Mouse (Mus musculus): ENCODE results near the gene Tnfrsf23. TPM values are rescaled to one million over a fixed set of nuclear protein-coding genes. Genes with fewer than 3 reads are reported as not detected.
"Not testable (repeated sequence)": the region's sequence is repeated elsewhere in the genome, so short reads cannot be mapped to it uniquely, and the experiment has no call there.

The Tnfrsf23 gene
- total RNA-seq, 2 experiments from 2014 or later = 1.3 to 1.6 TPM

DNA sequence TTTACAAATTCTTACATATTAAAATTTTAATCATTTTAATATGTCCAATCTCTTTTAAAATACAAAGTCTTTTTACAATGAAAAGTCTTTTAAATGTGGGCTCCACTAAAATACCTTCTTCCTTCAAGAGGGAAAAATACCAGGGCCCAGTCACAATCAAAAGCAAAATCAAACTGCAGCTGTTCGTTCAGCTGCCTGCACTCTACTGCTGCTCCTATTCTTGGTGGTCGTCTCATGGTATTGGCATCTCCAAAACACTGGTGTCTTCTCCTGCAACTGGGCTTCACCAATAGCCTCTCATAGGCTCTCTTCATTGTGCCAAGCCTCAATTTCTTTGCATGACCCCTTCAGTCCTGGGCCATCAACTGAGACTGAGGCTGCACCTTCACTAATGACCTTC is 22.2 kb downstream of the Tnfrsf23 start:
- DNase-seq (ENCODE audit: low spot score in 2 of 2) = no peak
- TF ChIP-seq CTCF (conservative IDR thresholded peaks at IDR 0.05) = no peak
- Histone ChIP-seq H3K4me3 (no peak overlapping the region), H3K27ac (no peak overlapping the region)

DNA sequence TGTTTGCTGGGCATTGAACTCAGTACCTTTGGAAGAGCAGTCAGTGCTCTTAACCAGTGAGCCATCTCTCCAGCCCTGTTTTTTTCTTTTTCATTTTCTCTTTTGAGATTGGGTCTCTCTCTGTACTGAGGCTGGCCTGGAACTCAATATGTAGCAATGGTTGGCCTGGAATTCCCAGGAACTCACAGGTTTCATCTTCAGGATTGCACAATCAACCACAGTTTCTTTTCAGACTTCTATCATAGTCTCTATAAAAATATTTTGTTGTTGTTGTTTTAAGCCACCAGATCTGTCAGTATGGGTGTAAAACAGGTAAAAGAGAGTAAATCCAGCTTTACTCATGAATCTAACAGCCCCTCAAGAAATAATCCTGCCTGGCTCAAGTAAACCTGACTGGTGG is 24.9 kb downstream of the Tnfrsf23 start:
- no peak for TF ChIP-seq CTCF (conservative IDR thresholded peaks at IDR 0.05)
- no peak overlapping the region for H3K4me3 ChIP-seq
- no peak for DNase-seq (ENCODE audit: low spot score in 2 of 2)
- H3K27ac ChIP-seq = no peak overlapping the region

DNA sequence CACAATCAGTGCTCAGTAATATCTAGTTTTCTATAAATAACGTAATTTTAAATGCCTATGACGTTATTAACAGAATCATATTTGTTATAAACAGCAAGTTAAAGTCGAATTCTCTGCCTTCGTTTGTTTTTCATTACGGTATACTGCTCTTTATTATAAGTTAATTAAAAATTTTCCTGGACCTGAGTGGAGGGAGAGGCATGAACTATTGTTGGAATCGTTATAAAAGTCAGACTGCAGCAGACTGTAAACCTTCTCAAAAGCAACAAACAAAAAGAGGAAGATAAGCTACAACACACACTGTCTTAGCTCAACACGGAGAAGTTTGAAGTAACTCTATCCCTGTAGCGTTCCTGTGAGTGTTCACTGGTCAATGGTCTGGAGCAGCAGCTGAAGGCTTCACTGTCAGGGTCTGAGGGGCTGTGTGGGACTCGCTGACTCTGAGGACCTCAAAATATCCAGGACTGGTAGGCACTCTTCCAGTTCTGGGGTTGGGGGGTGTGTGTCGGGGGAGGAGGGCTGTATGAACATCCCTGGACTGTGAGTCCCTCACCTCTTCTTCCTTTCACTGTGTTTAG is 35.8 kb downstream of the Tnfrsf23 start:
- peak overlapping the region; percentile 59 for H3K4me3 ChIP-seq
- DNase-seq (ENCODE audit: low spot score in 2 of 2) = not testable (repeated sequence)

DNA sequence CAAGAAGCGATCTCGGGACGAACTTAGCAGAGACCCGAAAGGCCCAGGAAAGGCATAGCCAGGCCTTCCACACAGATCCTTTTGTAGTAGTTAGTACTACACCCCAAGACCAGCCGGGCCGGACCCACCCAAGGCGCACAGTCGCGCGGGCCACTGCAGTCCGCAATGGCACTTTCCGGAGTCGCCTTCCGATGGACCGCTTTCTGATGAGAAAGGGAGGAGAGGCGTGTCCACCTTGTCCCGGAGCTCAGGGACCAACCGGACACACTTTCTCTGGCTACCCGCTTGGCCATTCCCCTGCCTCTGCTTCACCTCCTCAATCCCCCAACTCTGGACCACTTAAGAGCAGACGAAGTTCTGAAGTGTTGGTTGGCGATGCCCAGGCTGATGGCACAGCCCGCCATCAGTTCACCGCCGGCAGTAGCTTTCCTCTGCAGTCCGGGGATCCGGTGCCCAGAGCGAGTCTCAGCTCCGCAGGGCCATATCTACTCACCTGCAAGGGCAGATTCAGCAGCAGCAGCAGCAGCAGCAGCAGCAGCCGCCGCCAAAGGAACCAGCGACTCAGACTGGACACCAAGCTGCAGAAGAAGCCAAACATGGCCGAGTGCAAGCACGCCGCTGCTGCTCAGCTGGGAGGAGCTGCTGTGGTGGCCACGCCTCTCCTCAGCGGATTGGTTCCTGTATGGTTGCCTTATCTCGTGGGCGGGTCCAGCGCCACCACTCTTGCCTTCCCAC is 36.5 kb downstream of the Tnfrsf23 start, which contains the start of gene Tnfrsf22:
Gene Tnfrsf22, minus strand, starts transcription at position 628 of the 735 bp plus-strand sequence.
- 0 out of 2 replicates have a peak, but pooled peaks have one; percentile 2 for TF ChIP-seq CTCF (conservative IDR thresholded peaks at IDR 0.05)

More for the DNA sequence above, 35.8 kb downstream of the Tnfrsf23 start:
- not testable (repeated sequence) for H3K27ac ChIP-seq

DNA sequence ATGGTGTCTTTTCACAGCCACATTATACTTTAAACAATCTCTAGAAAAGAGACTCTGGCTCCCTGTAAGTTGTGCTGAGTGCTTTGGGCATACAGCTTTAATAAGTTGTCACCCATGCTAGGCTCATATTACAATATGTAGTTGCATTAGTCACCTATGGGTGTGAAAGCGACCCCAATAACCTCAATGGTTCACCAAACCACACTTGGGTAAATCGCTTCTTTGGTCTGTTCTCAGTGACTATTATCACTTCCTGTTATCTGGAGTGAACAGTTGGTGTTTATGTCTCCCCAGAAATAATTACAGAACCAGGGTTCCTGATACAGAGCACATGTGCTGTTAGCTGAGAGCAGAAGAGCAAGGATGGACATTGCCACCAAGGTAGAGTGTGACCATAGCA is 41.7 kb downstream of the Tnfrsf23 start:
- DNase-seq (ENCODE audit: low spot score in 2 of 2); H3K27ac ChIP-seq; H3K4me3 ChIP-seq: not testable (repeated sequence)

More for the DNA sequence above, 36.5 kb downstream of the Tnfrsf23 start, which contains the start of gene Tnfrsf22:
- peak within 1 kb of the TSS; percentile 32; the same call in 1 of the 2 replicates for H3K27ac ChIP-seq
- H3K4me3 ChIP-seq = peak within 1 kb of the TSS; percentile 59
- peak; percentile 63 to 84 for DNase-seq (ENCODE audit: low spot score in 2 of 2)

DNA sequence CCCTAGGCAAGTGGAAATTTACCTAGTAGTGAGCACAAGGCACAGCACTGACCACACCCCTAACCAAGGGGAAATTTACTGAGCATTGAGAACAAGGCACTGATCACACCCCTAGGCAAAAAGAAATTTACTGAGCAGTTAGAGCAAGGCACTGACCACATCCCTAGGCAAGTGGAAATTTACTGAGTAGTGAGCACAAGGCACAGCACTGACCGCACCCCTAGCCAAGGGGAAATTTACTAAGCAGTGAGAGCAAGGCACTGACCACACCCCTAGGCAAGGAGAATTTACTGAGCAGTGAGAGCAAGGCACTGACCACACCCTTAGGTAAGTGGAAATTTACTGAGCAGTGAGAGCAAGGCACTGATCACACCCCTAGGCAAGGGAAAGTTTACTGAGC is 49.0 kb downstream of the Tnfrsf23 start:
- no peak for TF ChIP-seq CTCF (conservative IDR thresholded peaks at IDR 0.05)
- DNase-seq (ENCODE audit: low spot score in 2 of 2) = no peak
- no peak overlapping the region for H3K27ac ChIP-seq
- no peak overlapping the region for H3K4me3 ChIP-seq

DNA sequence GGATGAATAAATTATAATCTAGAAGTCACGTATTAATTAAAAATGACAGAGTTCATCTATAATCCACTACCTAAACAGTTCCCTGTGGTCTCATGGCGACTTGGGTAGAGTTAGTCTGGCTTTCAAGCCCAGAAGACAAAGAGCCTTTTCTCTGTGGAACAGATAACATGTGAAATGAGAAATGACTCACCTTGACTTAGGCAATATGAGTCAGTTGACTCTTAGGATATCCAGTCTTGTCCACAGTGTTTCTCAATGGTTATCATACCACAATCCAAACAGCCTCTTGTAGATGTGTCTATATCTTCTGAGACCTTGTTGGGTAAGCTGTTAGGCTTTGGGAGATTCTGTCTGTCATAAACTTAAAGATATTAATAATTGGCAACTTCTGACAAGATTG is 54.2 kb downstream of the Tnfrsf23 start:
- TF ChIP-seq CTCF (conservative IDR thresholded peaks at IDR 0.05) = no peak
- H3K4me3 ChIP-seq = no peak overlapping the region
- no peak overlapping the region for H3K27ac ChIP-seq
- no peak for DNase-seq (ENCODE audit: low spot score in 2 of 2)

DNA sequence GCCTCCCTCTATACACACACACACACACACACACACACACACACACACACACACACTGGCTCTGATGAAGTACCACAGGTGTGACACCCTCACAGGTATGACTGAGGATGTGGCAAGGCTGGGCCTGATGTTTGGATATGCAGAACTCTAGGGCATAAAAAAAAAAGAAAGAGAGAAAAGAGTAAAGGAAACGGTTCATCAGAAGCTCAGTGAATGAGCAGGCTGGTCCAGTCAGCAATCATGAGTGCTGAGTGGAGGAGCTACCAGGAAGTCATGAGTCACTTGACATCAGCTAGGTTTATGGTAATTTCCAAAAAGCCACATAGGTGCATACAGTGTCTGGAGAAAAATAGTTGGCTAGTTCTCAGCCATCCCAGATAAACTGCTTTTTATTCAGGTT is 56.2 kb downstream of the Tnfrsf23 start:
- Histone ChIP-seq H3K27ac (no peak overlapping the region), H3K4me3 (no peak overlapping the region)
- no peak for TF ChIP-seq CTCF (conservative IDR thresholded peaks at IDR 0.05)
- DNase-seq (ENCODE audit: low spot score in 2 of 2) = no peak

DNA sequence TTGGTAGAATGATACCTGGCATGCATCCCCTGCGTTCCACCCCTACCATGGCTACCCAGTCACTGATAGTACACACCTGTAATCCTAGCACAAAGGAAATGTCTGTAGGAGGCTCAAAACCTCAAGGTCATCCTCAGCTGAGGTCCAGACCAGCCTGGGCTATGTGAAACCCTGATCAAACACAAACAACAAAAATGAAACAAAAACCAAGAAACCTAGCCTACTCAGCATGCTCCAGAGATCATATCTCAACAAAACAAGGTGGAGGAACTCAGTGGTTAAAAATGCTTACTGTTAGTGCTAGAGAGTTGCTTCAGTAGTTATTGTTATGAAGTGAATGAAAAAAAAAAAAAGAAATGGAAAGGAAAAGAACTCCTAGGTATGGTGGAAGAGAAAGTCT is 57.1 kb downstream of the Tnfrsf23 start, which contains the start of gene Tnfrsf26:
Gene Tnfrsf26, minus strand, starts transcription at position 183 of the 400 bp plus-strand sequence.
- TF ChIP-seq CTCF (conservative IDR thresholded peaks at IDR 0.05) = no peak
- DNase-seq (ENCODE audit: low spot score in 2 of 2) = no peak
- Histone ChIP-seq H3K4me3 (no peak within 1 kb of the TSS), H3K27ac (no peak within 1 kb of the TSS)

DNA sequence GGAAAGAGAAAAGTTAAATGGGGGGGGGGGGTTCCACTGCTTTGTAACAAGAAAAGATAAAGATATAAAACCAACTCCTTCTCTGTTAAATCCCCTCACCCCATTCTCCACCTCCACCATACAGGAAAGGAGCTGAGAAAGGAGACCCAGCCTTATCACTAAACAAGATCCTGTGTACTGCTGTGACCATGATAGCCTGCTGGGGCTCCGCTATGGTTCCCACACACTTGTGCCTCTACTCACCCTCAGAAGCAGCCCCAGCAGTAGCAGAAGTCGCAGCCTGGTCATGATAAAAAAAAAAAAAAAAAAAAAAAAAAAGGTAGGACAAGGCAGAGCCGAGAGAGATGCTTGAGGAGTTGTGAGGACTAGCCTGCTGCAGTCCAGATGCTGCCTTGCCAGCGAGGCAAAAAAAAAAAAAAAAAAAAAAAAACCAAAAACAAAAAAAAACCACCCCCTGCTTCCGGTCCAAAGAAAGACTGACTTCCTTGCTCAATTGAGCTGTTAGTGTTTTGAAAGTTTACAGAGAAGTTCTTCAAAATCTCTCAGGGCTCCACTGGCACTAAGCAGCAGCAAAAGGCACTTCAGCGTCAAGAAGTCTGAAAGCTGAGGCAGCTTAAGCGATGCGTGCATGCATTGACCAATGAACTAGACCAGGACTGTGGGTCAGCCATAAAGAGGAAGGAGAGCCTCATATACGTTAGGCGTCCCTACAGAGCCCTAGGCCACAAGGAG is 58.0 kb downstream of the Tnfrsf23 start:
- TF ChIP-seq CTCF (conservative IDR thresholded peaks at IDR 0.05) = no peak
- H3K27ac ChIP-seq = no peak overlapping the region
- no peak overlapping the region for H3K4me3 ChIP-seq
- no peak for DNase-seq (ENCODE audit: low spot score in 2 of 2)

DNA sequence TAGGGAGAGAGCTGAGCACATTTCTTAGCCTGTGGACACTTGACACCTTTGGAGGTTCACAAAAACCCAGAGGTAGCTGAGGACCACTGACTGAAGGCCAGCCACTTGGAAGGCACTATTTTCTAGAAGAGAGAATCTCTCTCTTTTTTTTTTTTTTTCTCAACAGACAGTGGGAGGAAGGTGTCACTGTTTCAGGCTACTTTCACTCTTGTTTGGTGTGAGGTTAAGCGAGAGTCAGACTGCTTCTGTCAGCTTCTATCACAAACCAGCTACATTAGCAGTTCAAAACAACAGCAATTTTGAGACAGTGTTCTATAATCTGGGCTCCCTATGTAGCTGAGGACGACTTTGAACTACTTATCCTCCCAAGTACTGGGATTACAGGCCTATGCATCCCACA is 59.5 kb downstream of the Tnfrsf23 start:
- no peak overlapping the region for H3K4me3 ChIP-seq
- no peak for DNase-seq (ENCODE audit: low spot score in 2 of 2)
- no peak for TF ChIP-seq CTCF (conservative IDR thresholded peaks at IDR 0.05)

DNA sequence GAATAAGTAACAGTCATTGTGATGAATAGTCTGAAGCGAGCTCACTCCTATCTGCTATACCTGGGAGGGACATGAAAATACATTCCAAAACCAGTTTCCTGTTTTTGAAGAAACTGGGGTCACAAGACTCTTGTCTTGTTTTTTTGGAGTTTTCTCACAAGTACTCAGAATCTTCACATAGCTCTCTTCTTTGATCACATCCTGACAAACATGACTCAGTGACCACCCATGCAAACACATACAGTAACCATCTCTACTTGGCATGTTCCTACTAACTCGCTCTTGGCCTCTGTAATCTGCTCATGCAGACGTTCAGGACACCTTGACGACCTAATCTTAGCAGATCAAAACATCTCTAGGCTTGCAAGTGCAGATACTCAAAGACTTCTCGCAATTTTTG is 60.5 kb downstream of the Tnfrsf23 start:
- Histone ChIP-seq H3K27ac (no peak overlapping the region), H3K4me3 (no peak overlapping the region)
- no peak for DNase-seq (ENCODE audit: low spot score in 2 of 2)
- TF ChIP-seq CTCF (conservative IDR thresholded peaks at IDR 0.05) = no peak

More for the DNA sequence above, 59.5 kb downstream of the Tnfrsf23 start:
- no peak overlapping the region for H3K27ac ChIP-seq

DNA sequence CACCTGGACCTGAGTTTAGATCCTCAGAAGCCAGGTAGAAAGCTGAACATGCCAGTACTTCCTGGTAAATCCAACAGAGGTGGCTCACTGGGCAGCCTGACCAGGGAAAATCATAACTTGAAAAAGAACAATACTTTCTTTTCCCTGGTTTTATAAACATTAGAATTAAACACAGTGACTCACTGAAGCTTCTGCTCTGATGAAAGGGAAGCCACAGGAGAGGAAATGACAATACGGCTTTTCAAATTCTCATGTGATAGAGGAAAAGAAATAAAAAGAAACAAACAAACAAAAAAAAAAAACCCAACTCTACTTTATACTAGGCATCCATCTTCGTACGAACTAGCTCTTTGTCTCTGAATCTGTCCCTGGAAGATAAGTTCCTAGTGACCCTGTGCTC is 61.1 kb downstream of the Tnfrsf23 start:
- no peak overlapping the region for H3K4me3 ChIP-seq
- no peak overlapping the region for H3K27ac ChIP-seq
- no peak for TF ChIP-seq CTCF (conservative IDR thresholded peaks at IDR 0.05)
- DNase-seq (ENCODE audit: low spot score in 2 of 2) = no peak
